Mouse (Mus musculus) CD4-positive, CD25-positive, alpha-beta regulatory T cell, adult 4 months (primary cell): Measurements from ENCODE around the gene Ift140. TPM values are rescaled to one million over a fixed set of nuclear protein-coding genes. Genes with fewer than 3 reads are reported as not detected.

ENCODE experiments used
- ATAC-seq: one replicate; pipeline ENCODE4 v1.8.0; 2017
- polyA plus RNA-seq, 2 experiments: library from polyadenylated mRNA; unstranded; fragments of 100-300 nt; shearing (Covaris generic); gene quantifications; one replicate each; pipeline ENCODE4 v1.2.1; 2017

Ift140 gene
- polyA plus RNA-seq = 10 to 100 TPM; 12.3 to 25.1 TPM

DNA sequence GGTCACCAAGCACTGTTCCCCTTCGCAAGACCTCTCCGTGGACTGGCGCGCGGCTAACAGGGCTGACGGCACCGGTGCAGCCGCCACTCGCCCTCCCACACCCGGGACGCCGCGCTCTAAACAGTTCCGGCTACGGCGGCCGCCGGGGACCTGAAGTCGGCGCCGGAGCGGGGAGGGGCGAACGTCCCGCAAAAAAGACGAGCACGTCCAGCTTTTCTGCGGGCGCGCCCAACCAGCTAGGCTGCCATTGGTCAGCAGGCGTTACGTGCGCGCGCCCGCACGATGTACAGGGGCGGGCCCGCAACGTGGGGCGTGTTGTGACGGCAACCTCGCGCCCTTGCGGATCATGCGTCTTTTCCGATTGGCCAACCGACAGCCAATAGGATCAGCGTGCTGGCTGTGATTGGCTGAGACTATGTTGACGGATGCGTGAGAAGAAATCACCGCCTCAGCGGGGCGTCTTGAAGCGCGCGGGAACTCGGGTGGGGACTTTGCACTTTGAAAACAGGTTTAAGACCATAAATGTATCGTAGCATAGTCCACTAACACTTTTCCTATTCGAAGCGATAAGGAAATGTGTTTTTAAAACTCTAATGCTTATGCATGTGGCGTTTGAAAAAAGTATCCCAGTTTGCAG is at the start of gene Ift140, which contains the start of gene Cramp1l:
TSS of gene Ift140 (plus strand) at position 431 of the 637 bp plus-strand sequence.
TSS of gene Cramp1l (minus strand) at position 134 of the 637 bp plus-strand sequence.
- ATAC-seq = peak; percentile 93

DNA sequence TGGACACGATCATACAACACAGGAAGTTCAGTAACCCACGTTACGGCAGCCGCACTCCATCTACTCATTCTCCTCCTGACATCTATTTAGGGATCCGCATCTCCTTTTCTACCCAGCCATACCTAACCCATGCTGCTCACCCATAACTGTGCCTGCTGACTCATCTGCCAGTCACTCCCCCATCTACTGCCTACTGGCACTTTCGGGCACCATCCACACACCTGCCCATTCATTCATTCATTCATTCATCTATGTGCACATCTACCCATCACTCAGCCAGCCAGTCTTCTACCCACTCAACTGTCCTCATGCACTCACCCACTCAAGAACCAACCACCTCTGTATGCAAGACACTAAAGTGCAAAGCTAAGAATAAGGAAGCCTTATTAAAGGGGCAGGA is 28.7 kb upstream of the Ift140 start:
- ATAC-seq = no peak

DNA sequence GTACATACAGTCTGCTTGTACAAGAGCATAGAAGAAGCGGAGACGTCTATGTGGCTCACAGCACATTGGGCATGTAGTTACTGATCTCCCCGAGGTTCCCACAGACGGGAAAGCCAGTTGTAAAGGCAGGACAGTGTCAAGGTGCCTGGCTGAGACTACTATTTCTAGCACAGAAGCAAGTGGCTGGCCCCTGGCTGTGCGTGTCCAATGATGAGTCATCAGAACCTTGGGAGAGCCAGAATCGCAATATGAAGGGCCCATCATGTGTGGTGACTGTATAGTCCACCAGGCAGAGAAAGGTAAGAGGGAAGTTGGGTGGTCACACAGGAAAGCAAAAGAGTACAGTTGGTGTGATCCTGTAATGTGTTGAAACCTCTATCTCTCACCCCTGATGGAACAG is 21.2 kb upstream of the Ift140 start:
- no peak for ATAC-seq

DNA sequence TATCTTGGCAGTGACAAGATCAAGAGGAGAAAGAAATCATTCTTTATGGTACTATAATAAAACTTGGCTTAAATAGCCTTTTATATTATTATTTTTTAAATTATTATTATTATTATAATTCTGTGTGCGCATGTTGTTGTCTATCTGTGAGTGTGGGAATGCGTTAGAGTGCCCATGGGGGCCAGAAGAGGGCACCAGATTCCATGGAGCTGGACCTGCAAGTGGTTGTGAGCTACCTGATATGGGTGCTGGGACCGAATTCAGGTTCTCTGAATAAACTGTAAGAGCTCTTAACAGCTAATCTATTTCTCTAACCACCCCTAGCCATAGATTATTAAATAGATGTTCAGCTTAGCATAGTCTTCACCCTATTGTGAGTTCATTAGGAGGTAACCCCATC is 10.8 kb upstream of the Ift140 start:
- no peak for ATAC-seq

DNA sequence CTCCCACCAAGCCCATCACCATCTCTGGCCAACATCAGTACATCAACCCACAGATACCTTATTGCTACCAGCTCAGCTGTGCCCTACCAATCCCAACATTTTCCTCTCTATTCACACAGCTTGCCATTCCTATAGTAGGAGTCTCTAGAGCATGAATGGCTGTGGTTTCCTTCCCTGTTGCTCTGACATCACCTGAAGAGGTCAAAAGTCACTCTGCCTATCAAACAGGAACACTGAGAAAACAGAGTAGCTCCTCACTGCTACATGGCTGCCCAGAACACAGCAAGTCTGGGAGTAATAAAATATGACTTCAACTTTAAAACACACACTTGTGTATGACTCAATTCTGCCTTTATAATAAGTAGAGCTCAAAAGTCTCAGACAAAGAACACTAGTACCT is 8.4 kb upstream of the Ift140 start:
- no peak for ATAC-seq

GRCm38 (mm10) chr17:25013606-25014501 is 2.0 kb upstream of the Ift140 start:
- ATAC-seq = no peak

DNA sequence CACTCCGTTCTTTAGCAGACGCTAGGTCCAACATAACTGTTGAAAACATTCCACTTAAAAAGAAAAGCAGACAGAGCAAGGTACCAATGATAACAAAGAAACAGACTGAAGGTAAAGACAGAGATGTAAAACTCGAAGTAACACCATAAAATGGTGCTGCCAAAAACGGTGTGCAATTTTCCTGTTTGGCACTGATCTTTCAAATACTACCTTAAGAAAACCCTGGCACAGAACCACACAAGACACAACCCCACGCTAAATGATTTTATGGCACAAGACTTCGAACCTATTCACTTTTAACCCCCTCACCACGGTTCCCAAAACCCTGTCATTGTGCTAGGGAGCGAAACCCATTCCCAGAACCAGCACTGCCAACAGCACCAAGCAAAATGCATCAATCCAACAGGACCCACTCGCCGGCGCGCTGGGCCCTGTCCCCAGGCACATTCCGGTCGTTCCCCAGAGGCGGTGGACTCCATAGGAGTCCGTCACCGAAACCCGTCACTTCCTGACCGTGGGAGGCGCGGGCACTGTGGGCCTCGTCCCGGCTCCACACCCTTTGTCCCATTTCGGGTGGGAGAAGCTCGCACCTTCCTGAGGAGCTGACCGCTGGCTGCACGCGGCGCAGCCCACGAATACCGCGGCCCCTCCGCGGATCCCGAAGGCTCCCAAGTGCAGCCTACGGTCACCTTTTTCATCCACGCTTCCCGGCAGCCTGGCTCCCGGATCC is 879 bp upstream of the Ift140 start:
- no peak for ATAC-seq

DNA sequence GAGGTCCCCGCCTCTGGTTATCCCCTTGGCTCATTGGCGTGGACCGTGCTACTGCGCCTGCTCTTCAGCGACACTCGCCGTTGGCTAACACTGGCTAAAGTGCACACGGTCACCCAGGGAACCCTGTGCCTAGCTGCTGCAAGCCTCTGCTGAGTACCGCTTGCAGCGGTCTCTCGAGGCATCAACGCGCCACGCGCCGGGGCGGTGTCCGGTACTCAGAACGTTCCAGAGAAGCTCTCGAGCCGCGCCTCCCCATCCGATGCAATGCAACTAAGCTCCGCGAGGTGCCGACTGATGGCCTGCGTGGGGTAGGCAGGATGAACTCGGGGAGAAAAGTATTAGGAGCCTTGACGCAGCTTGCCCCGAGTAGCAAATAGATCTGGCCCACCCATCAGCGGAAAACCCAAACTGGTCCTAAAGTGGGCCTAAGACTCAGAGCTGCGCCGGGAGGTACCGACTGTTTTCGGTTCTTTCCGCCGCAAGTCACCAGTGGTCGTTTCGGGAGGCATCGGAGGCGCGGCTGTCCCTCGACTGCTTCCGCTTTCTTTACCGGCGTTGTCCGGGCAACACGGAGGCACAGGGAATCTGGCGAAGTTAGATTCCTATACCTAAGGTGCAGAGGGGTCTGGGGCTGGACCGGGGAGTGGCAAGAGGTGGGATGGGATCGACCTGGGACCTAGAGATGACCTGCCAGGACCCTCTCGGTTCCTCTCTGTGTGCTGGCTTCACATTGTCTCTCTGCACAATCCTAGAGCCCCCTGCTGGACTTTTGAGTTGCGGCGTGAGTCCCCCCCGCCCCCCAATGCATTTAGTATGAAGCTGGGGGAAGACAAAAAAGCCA is 627 bp downstream of the Ift140 start:
- peak; percentile 28 for ATAC-seq

GRCm38 (mm10) chr17:25036183-25036582 is 20.3 kb downstream of the Ift140 start:
- no peak for ATAC-seq

- no peak for ATAC-seq
Measured at GRCm38 (mm10) chr17:25044879-25045278, 29.0 kb downstream of the Ift140 start.

DNA sequence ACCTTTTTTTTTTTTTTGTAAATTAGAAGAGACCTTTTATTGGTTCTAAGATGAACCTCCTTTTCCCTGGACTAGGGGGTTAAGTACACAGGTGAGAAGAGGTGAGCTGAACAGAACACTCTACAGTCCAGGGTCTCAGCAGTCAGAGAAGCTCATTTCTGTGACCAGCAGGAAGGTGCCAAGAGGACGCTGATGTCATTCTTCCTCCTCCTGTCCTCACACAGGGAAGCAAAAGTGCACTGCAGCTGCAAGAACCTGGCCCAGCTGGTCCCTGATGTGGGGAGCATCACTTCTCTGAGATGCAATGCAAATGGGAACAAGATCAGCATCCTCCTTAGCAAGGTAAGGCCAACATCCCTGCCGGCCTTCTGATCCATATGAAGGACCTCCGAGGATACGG is 29.4 kb downstream of the Ift140 start:
- ATAC-seq = no peak

DNA sequence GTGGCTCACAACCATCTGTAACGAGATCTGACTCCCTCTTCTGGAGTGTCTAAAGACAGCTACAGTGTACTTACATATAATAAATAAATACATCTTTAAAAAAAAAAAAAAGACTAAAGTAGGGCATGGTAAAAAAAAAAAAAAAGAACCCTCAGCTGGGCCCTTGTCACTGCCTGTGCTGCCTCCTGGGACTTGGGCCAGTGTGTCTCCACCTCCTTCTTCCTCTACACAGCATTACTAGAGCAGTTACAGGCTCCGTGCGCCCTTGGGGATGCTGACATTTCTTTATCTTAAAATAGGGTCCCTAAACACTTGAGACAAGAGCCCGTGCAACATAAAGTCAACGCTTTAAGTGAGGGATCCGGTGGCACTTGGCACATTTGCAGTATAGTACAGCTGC is 31.3 kb downstream of the Ift140 start:
- ATAC-seq = no peak

DNA sequence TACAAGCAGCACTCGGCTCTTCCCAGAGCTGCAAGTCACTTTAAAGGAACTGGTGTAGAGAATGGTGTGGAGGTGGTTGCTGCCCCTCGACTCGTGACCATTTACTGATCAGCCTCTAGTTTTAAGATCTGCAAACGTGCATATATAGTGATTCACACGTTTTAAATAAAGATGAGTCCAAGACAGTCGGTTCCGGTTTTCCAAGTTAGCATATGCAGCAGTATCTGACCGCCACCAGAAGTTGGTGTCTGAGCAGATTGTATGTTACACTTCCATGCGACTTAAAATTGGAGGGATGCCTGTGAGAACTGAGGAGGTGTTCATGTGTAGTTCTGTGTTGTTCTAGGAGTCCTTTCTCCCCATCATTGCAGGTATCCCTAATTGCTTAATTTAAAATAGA is 37.4 kb downstream of the Ift140 start:
- ATAC-seq = no peak

GRCm38 (mm10) chr17:25057041-25057440 is 41.2 kb downstream of the Ift140 start:
- ATAC-seq = no peak

DNA sequence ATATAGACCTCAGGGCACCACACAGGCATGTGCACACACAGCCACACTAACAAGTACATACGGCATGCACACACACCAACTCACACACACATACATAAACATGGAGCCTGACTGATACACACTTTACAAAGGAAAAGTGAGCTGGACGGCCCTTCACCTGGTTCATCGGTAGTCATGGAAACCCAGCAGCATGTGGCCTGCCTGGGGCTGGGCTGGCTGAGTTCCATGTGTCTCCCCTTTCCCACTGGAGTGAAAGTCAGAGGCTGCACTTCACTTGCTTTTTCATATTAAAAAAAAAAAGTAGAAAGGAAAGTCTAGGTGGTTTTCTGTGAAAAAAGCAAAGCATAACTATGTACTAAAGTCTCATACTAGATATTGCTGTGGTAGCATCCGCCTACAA is 47.4 kb downstream of the Ift140 start:
- ATAC-seq = no peak

GRCm38 (mm10) chr17:25063872-25064271 is 48.0 kb downstream of the Ift140 start:
- ATAC-seq = no peak

DNA sequence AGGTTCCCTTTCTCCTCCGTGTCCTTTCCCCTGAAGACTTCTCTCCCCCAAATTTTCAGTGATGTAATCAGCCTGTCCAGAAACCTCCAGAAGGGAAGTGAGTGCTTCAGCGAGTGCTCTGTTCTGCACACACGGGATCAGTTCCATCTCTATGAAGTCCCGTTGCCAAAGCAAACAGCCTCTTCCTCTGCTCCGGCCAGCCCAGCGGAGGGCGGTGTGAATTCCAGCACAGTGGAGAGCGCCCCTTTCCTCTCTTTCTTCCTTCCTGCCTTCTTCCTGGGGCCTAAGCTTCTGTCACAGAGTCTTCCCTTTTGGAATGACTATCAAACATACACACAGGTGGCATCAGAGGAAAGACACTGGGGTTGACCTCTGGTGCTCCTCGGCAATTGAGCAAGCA is 48.5 kb downstream of the Ift140 start:
- no peak for ATAC-seq

DNA sequence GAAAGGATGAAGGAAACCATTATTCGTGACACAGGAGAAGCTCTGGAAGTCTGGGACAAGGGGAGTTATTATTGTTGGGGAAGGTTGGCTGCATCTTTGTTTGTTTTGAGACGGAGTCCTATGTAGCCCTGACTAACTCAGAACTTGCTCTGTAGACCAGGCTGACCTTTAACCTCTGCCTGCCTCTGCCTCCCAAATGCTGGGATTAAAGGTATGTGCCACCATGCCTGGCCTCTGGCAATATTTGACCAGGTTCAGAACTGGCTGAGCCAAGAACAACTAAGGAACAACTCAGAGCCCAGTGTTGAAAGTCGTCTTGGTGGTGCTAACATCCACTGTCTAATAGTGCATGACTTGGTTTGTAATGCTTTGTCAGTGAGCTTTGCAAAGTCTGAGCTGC is 49.3 kb downstream of the Ift140 start:
- no peak for ATAC-seq

GRCm38 (mm10) chr17:25066595-25066994 is 50.7 kb downstream of the Ift140 start:
- ATAC-seq = no peak

GRCm38 (mm10) chr17:25067442-25067851 is 51.6 kb downstream of the Ift140 start:
- ATAC-seq = no peak

DNA sequence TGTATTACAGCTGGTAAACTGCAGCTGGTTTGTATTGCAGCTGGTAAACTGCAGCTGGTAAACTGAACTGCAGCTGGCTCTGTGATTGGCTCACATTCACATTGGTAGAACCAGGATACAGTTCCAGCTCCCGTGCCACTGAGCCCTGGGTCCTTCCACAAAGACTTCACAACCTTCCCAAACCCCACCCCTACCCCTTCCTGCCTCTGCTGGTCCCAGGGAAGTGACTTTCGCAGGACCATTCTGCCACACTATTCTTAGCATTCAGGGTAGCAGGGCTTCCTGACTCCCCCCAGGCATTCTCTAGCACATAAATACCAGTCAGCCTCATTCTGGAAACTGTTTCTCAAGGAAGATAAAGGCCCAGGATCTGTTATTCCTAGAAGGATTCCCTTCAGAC is 52.8 kb downstream of the Ift140 start:
- no peak for ATAC-seq

DNA sequence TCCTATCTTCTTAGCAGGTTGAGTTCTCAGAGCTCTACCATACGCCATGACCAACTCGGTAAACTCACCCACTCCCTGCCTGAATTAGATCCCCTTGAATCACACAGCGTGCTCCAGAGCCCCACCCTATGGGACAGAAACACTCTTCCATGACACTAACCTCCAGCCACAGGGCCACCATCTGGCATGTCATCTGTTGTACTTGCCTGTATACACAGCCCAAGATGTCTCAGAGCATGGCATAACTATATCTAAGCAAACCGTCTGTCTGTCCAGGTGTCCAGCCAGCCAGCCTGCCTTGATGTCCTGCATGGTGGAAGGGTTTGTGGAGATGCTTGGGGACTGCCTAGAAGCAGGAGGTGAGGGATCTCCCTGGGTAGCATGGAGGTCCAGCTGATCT is 61.0 kb downstream of the Ift140 start:
- ATAC-seq = no peak
